In the genomic region with DNA sequence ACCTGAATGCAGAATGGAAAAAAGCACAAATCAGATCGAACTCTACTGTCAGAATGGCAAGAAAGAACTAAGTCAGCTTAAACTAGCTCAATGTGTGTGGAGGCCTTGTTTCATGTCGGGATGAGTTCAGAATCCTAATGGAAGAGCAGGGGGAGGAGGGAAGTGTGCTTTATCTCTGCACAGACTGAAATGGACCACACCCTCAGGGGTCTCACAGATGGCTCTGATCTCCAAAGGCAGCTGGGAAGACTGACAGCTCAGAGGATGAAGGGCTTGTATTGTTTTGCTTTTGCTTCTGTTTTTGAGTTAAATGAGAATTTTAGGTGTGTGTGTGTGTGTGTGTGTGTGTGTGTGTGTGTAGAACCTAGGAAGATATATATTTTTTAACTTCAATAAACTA, we compare ENCODE assay signal across 29 mouse cellular contexts.
A peak's percentile ranks its signal among the peaks of the same experiment; 100 is the strongest.
DNase-seq lines count a peak whose midpoint lies in the region; ATAC-seq and TF ChIP-seq lines count a peak whose summit lies in the region.
"Had no signal": no experiment of that assay in that cellular context is flagged by ENCODE, and none has a peak within 500 bp of the region (broad histone marks: within the 10 kb centered on the region; RNA-seq: fewer than 3 reads in every experiment).

No protein-coding gene starts in this region.

- intact Hi-C loops in left cerebral cortex, postnatal 4 days (cut with DNase I), result no loop called here

- no peak for DNase-seq in embryonic facial prominence, embryonic 10.5 days (ENCODE audit: low spot score)
- DNase-seq in midbrain, embryonic 14.5 days, result peak; percentile 58
- no peak for DNase-seq in midbrain, embryonic 11.5 days (ENCODE audit: low spot score, missing footprints)
- peak; percentile 53 for DNase-seq in brain, embryonic 14.5 days (ENCODE audit: low read depth)
- DNase-seq in left cerebral cortex, postnatal 4 days, result no peak
- DNase-seq: adrenal gland, adult 2 months; adrenal gland, postnatal 14 days; B cell, adult 2 months; cerebellum, adult 11-12 months; cerebellum, adult 8-10 months; cerebellum, postnatal 10 days; cerebellum, postnatal 36 days; gastrocnemius, postnatal 10 days; gastrocnemius, postnatal 36 days; heart, postnatal 10 days; heart, postnatal 36 days had no signal

- no peak for TF ChIP-seq CTCF in brain, embryonic 14.5 days (IDR thresholded peaks at IDR 0.05; ENCODE audit: borderline replicate concordance, extremely low read depth, insufficient read depth, insufficient read length)

- 34% methylated on average over 2 of the region's 2 CpGs for WGBS in embryonic facial prominence, embryonic 13.5 days
- WGBS in embryonic facial prominence, embryonic 10.5 days, result 42% methylated on average over 2 of the region's 2 CpGs
- 41% methylated on average over 2 of the region's 2 CpGs for WGBS in midbrain, embryonic 14.5 days
- WGBS in midbrain, embryonic 11.5 days, result 61% methylated on average over 2 of the region's 2 CpGs

- H3K9me3 ChIP-seq in embryonic facial prominence, embryonic 13.5 days, result no peaks in the 10 kb centered on the region
- no peaks in the 10 kb centered on the region for H3K9me3 ChIP-seq in embryonic facial prominence, embryonic 10.5 days
- no peaks in the 10 kb centered on the region for H3K9me3 ChIP-seq in midbrain, embryonic 14.5 days (ENCODE audit: control insufficient read depth, low read length)
- H3K9me3 ChIP-seq in midbrain, embryonic 11.5 days (ENCODE audit: control insufficient read depth, low read length), result 0 out of 2 replicates have a peak, but pooled peaks cover 3% of the 10 kb centered on the region
- H3K9me3 ChIP-seq: forebrain, embryonic 10.5 days; forebrain, embryonic 13.5 days; heart, embryonic 12.5 days; heart, embryonic 15.5 days; hindbrain, embryonic 10.5 days; hindbrain, embryonic 13.5 days; intestine, embryonic 15.5 days had no signal

- no peak overlapping the region for H3K4me3 ChIP-seq in embryonic facial prominence, embryonic 13.5 days
- H3K4me3 ChIP-seq in embryonic facial prominence, embryonic 10.5 days, result no peak overlapping the region
- no peak overlapping the region for H3K4me3 ChIP-seq in midbrain, embryonic 14.5 days (replicated peaks; ENCODE audit: low read depth, low read length)
- no peak overlapping the region for H3K4me3 ChIP-seq in midbrain, embryonic 11.5 days (ENCODE audit: low read depth, low read length)
- H3K4me3 ChIP-seq: forebrain, embryonic 10.5 days; forebrain, embryonic 13.5 days; heart, embryonic 12.5 days; heart, embryonic 15.5 days; hindbrain, embryonic 10.5 days; hindbrain, embryonic 13.5 days; intestine, embryonic 15.5 days had no signal

- ATAC-seq in embryonic facial prominence, embryonic 13.5 days (ENCODE audit: insufficient number of reproducible peaks, insufficient read depth, low FRiP score, low TSS enrichment, low read depth), result no peak
- no peak for ATAC-seq in midbrain, embryonic 14.5 days (ENCODE audit: low FRiP score, low TSS enrichment)
- no peak for ATAC-seq in midbrain, embryonic 11.5 days (ENCODE audit: low FRiP score)
- ATAC-seq: forebrain, embryonic 13.5 days; forebrain, embryonic 16.5 days; hindbrain, embryonic 16.5 days; Patski had no signal

- no peak for TF ChIP-seq POLR2A in brain, embryonic 14.5 days (IDR thresholded peaks at IDR 0.05; ENCODE audit: borderline replicate concordance, extremely low read depth, insufficient read depth, insufficient read length, poor library complexity, severe bottlenecking)

- no peak overlapping the region for H3K4me2 ChIP-seq in embryonic facial prominence, embryonic 13.5 days
- no peak overlapping the region for H3K4me2 ChIP-seq in midbrain, embryonic 14.5 days (ENCODE audit: low read length)
- no peak overlapping the region for H3K4me2 ChIP-seq in midbrain, embryonic 11.5 days
- H3K4me2 ChIP-seq: forebrain, embryonic 13.5 days; heart, embryonic 12.5 days; heart, embryonic 15.5 days; hindbrain, embryonic 13.5 days; intestine, embryonic 15.5 days had no signal

- H3K27ac ChIP-seq in embryonic facial prominence, embryonic 13.5 days, result peak overlapping the region; percentile 11; the same call in 1 of the 2 replicates
- no peak overlapping the region for H3K27ac ChIP-seq in embryonic facial prominence, embryonic 10.5 days (replicated peaks)
- H3K27ac ChIP-seq in midbrain, embryonic 14.5 days (replicated peaks; ENCODE audit: low read depth, low read length), result no peak overlapping the region
- H3K27ac ChIP-seq in midbrain, embryonic 11.5 days (ENCODE audit: low read depth, low read length), result no peak overlapping the region
- H3K27ac ChIP-seq: forebrain, embryonic 10.5 days; forebrain, embryonic 13.5 days; heart, embryonic 15.5 days; hindbrain, embryonic 10.5 days; hindbrain, embryonic 13.5 days had no signal

- no peak overlapping the region for H3K9ac ChIP-seq in embryonic facial prominence, embryonic 13.5 days
- no peak overlapping the region for H3K9ac ChIP-seq in midbrain, embryonic 14.5 days (replicated peaks; ENCODE audit: low read length)
- no peak overlapping the region for H3K9ac ChIP-seq in midbrain, embryonic 11.5 days (ENCODE audit: low read length)
- H3K9ac ChIP-seq: forebrain, embryonic 13.5 days; heart, embryonic 12.5 days; heart, embryonic 15.5 days; hindbrain, embryonic 13.5 days; intestine, embryonic 15.5 days had no signal

- H3K36me3 ChIP-seq in embryonic facial prominence, embryonic 13.5 days, result no peaks in the 10 kb centered on the region
- H3K36me3 ChIP-seq in embryonic facial prominence, embryonic 10.5 days (replicated peaks), result no peaks in the 10 kb centered on the region
- H3K36me3 ChIP-seq in midbrain, embryonic 14.5 days (ENCODE audit: control insufficient read depth, insufficient read depth, low read length), result no peaks in the 10 kb centered on the region
- no peaks in the 10 kb centered on the region for H3K36me3 ChIP-seq in midbrain, embryonic 11.5 days (ENCODE audit: control insufficient read depth, insufficient read depth, low read length)
- H3K36me3 ChIP-seq: forebrain, embryonic 10.5 days; G1E; heart, embryonic 12.5 days; heart, embryonic 15.5 days; hindbrain, embryonic 10.5 days; hindbrain, embryonic 13.5 days; intestine, embryonic 15.5 days had no signal

- H3K27me3 ChIP-seq in embryonic facial prominence, embryonic 13.5 days, result no peaks in the 10 kb centered on the region
- H3K27me3 ChIP-seq in embryonic facial prominence, embryonic 10.5 days (replicated peaks; ENCODE audit: low read depth, poor library complexity, severe bottlenecking), result no peaks in the 10 kb centered on the region
- H3K27me3 ChIP-seq in midbrain, embryonic 14.5 days (ENCODE audit: control insufficient read depth, insufficient read depth, low read length), result no peaks in the 10 kb centered on the region
- H3K27me3 ChIP-seq in midbrain, embryonic 11.5 days (ENCODE audit: control insufficient read depth, insufficient read depth, low read length), result no peaks in the 10 kb centered on the region
- H3K27me3 ChIP-seq: CH12.LX; forebrain, embryonic 13.5 days; heart, embryonic 12.5 days; heart, embryonic 15.5 days; hindbrain, embryonic 13.5 days; intestine, embryonic 15.5 days; Patski had no signal

- H3K4me1 ChIP-seq in embryonic facial prominence, embryonic 13.5 days, result peaks cover 30% of the 10 kb centered on the region
- peaks cover 32% of the 10 kb centered on the region for H3K4me1 ChIP-seq in embryonic facial prominence, embryonic 10.5 days
- H3K4me1 ChIP-seq in midbrain, embryonic 14.5 days (ENCODE audit: control insufficient read depth, insufficient read depth, low read length), result peaks cover 8% of the 10 kb centered on the region; the same call in 1 of the 2 replicates
- H3K4me1 ChIP-seq in midbrain, embryonic 11.5 days (ENCODE audit: control insufficient read depth, insufficient read depth, low read length), result peaks cover 2% of the 10 kb centered on the region; the same call in 1 of the 2 replicates

Comparison
In these comparisons a context has a peak if more than half of its experiments do, and no peak if none do; other contexts are left out.
1. DNase-seq: peak in midbrain, embryonic 14.5 days (single experiment) and brain, embryonic 14.5 days (single experiment); none in embryonic facial prominence, embryonic 10.5 days (single experiment), midbrain, embryonic 11.5 days (single experiment) and left cerebral cortex, postnatal 4 days (single experiment).